Mouse (Mus musculus) thymus, adult 2 months (tissue): ENCODE measurements around the gene Ms4a2. TPM values are rescaled to one million over a fixed set of nuclear protein-coding genes. Genes with fewer than 3 reads are reported as not detected.

Source experiments
- DNase-seq: peaks from one replicate; pipeline ENCODE4 v3.0.0; 2021
- H3K27ac ChIP-seq: fragments of 200-500 bp; 2 replicates; pipeline ENCODE4 v1.5.1; 2012; ENCODE audit warnings: low read length, control low read depth; ENCODE audit not compliant: control insufficient read depth, insufficient read depth
- H3K27me3 ChIP-seq: fragments of 200-500 bp; 2 replicates; pipeline ENCODE4 v1.6.1; 2012; ENCODE audit warnings: mild to moderate bottlenecking, low read length, moderate library complexity, mixed read lengths; ENCODE audit not compliant: control insufficient read depth, insufficient read depth
- H3K36me3 ChIP-seq: fragments of 200-500 bp; 2 replicates; pipeline ENCODE4 v1.6.1; 2012; ENCODE audit warnings: mild to moderate bottlenecking, low read length, moderate library complexity; ENCODE audit not compliant: control insufficient read depth, insufficient read depth
- H3K4me1 ChIP-seq: fragments of 200-500 bp; replicated peaks from 2 replicates; pipeline ENCODE4 v1.6.1; 2012; ENCODE audit warnings: low read length; ENCODE audit not compliant: control insufficient read depth, insufficient read depth
- H3K4me3 ChIP-seq: fragments of 200-500 bp; 2 replicates; pipeline ENCODE4 v1.5.1; 2012; ENCODE audit warnings: mild to moderate bottlenecking, low read length, control low read depth, moderate library complexity; ENCODE audit not compliant: control insufficient read depth, insufficient read depth
- CTCF ChIP-seq: fragments of 200-500 bp; IDR thresholded peaks from 2 replicates; pipeline ENCODE4 v1.5.1; 2012; ENCODE audit warnings: mild to moderate bottlenecking, control low read depth, low read length, moderate library complexity, borderline replicate concordance; ENCODE audit not compliant: control insufficient read depth, poor library complexity, insufficient read depth; ENCODE audit errors: extremely low read depth
- POLR2A ChIP-seq: fragments of 200-500 bp; IDR thresholded peaks from 2 replicates; pipeline ENCODE4 v1.6.1; 2012; ENCODE audit warnings: mild to moderate bottlenecking, low read length, control low read depth, moderate library complexity; ENCODE audit not compliant: control insufficient read depth, poor library complexity, insufficient read depth; ENCODE audit errors: extremely low read depth
- WGBS: fragments of 180-500 bp; shearing (Covaris S2); methylation state at CpG from one replicate; pipeline ENCODE4 v1.1.7; 2018; 5-methylcytosine and 5-hydroxymethylcytosine counted together
- polyA plus RNA-seq: library from polyadenylated mRNA; depleted of rRNA; stranded (reverse); fragments of >200 nt; gene quantifications from 2 replicates; pipeline ENCODE4 v1.2.3, GENCODE M21; 2012

The Ms4a2 gene
- polyA plus RNA-seq, 1 experiment, result not detected

DNA sequence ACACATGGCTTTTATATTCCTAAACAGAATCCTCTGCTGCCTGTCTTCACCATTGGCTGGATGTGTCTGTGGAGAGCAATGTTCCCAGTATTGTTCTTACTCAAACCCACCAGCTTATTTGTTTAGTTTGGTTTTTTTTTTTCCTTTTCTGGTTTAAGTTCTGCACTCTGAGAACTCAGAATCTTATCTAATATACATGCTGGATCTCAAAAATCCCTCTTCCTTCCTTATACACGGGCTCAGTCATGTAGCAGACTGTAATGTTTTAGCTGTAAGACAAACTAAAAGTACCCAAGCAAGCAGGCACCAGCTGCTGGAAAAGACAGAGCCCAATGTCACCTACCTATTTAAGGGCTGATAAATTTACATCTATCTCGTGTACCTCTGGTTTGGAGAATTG lies 8.7 kb downstream of the Ms4a2 start:
- 58% methylated on average over 2 of the region's 2 CpGs for WGBS
- Histone ChIP-seq H3K4me3 (no peak overlapping the region), H3K4me1 (no peaks in the 10 kb centered on the region), H3K27me3 (no peaks in the 10 kb centered on the region), H3K36me3 (no peaks in the 10 kb centered on the region), H3K27ac (no peak overlapping the region)
- no peak for DNase-seq
- no peak for TF ChIP-seq POLR2A
- TF ChIP-seq CTCF, result no peak

GRCm38 (mm10) chr19:11613776-11614443 lies 9.6 kb downstream of the Ms4a2 start:
- Histone ChIP-seq H3K27ac (no peak overlapping the region), H3K36me3 (no peaks in the 10 kb centered on the region), H3K4me1 (no peaks in the 10 kb centered on the region), H3K27me3 (no peaks in the 10 kb centered on the region), H3K4me3 (no peak overlapping the region)
- no peak for DNase-seq
- TF ChIP-seq CTCF (no peak), POLR2A (no peak)
- 76% methylated on average over 8 of the region's 8 CpGs for WGBS

DNA sequence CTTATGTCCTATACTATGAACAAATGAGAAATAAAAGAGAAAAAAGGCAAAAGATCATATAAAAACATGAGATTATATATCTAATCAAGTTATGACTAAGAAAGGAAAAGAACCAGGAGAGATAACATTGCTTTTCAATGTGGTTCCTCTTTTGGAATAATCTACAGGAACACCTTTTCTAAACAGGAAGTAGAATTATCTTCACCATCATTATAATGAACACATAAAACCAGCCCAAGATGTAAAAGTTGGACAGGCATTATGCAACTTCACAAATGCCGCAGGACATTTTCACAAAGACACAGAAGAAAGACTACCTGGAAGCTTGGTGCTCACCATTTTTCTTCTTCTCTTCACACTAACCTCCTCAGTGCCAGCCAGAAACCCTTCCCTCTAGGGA lies 10.4 kb downstream of the Ms4a2 start:
- DNase-seq, result no peak
- Histone ChIP-seq H3K4me1 (no peaks in the 10 kb centered on the region), H3K27ac (no peak overlapping the region), H3K4me3 (no peak overlapping the region), H3K27me3 (no peaks in the 10 kb centered on the region), H3K36me3 (no peaks in the 10 kb centered on the region)
- 33% methylated on average over 1 of the region's 1 CpGs for WGBS
- TF ChIP-seq CTCF (no peak), POLR2A (no peak)

- Histone ChIP-seq H3K27me3 (no peaks in the 10 kb centered on the region), H3K27ac (no peak overlapping the region), H3K36me3 (no peaks in the 10 kb centered on the region), H3K4me1 (no peaks in the 10 kb centered on the region), H3K4me3 (no peak overlapping the region)
- TF ChIP-seq POLR2A, result no peak
- TF ChIP-seq CTCF, result no peak
- no peak for DNase-seq
- 40% methylated on average over 2 of the region's 2 CpGs for WGBS
Measured at GRCm38 (mm10) chr19:11612293-11612692, 11.2 kb downstream of the Ms4a2 start.

GRCm38 (mm10) chr19:11611541-11611945 lies 12.0 kb downstream of the Ms4a2 start:
- 6% methylated on average over 6 of the region's 6 CpGs for WGBS
- H3K27me3 ChIP-seq, result no peaks in the 10 kb centered on the region
- no peak overlapping the region for H3K4me3 ChIP-seq
- TF ChIP-seq POLR2A, result no peak
- TF ChIP-seq CTCF, result no peak
- H3K36me3 ChIP-seq, result no peaks in the 10 kb centered on the region
- no peak overlapping the region for H3K27ac ChIP-seq
- H3K4me1 ChIP-seq, result no peaks in the 10 kb centered on the region
- DNase-seq, result no peak

GRCm38 (mm10) chr19:11608172-11608571 lies 15.3 kb downstream of the Ms4a2 start:
- no peak overlapping the region for H3K27ac ChIP-seq
- no peaks in the 10 kb centered on the region for H3K27me3 ChIP-seq
- WGBS, result 0% methylated on average over 1 of the region's 1 CpGs
- TF ChIP-seq CTCF (no peak), POLR2A (no peak)
- H3K4me3 ChIP-seq, result no peak overlapping the region
- H3K4me1 ChIP-seq, result no peaks in the 10 kb centered on the region
- no peaks in the 10 kb centered on the region for H3K36me3 ChIP-seq
- peak; percentile 50 for DNase-seq

DNA sequence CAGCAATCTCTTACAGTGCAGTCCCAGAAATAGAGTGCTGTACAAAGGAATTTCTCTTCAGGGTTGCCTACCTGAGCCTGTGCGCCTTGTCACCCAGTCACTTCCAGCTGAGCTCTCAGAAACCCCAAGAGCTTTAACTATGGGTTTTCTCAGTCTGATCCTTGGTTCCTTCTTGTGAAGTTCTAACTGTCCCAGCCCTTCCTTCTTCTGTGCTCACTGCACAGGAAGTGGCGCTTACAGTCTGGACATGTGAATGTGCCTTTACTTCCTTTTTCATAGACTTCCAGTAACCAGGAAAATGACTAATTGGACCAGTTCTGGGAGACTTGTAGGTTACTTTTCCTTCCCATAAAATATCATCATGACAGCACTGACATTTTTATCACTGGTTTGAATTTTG lies 18.9 kb downstream of the Ms4a2 start, which contains the start of gene Ms4a6d:
Ms4a6d (minus strand) TSS at position 247 of the 400 bp plus-strand sequence.
- Histone ChIP-seq H3K27me3 (no peaks in the 10 kb centered on the region), H3K4me1 (no peaks in the 10 kb centered on the region), H3K36me3 (no peaks in the 10 kb centered on the region), H3K27ac (no peak within 1 kb of the TSS), H3K4me3 (no peak within 1 kb of the TSS)
- 74% methylated on average over 2 of the region's 2 CpGs for WGBS
- DNase-seq, result no peak
- TF ChIP-seq CTCF (no peak), POLR2A (no peak)
